Mouse (Mus musculus) forebrain, embryonic 11.5 days (tissue): ENCODE data around the gene Olfr610. TPM values are rescaled to one million over a fixed set of nuclear protein-coding genes. Genes with fewer than 3 reads are reported as not detected.
"Not testable (repeated sequence)": the region's sequence is repeated elsewhere in the genome, so short reads cannot be mapped to it uniquely, and the experiment has no call there.

Source experiments
- ATAC-seq: fragments of 200-750 bp; cut with Nextera tagmentation; replicated peaks from 2 replicates; pipeline ENCODE4 v1.8.0; 2017; ENCODE audit warnings: moderate TSS enrichment; ENCODE audit not compliant: low FRiP score
- DNase-seq: peaks from one replicate; pipeline ENCODE4 v3.0.0-alpha.2; 2017; ENCODE audit warnings: low spot score
- H3K27ac ChIP-seq: fragments of 300-500 bp; sonication (generic); 2 replicates; pipeline ENCODE4 v1.5.1; 2014; ENCODE audit warnings: low read depth, low read length
- H3K27me3 ChIP-seq: fragments of 300-500 bp; sonication (generic); 2 replicates; pipeline ENCODE4 v1.6.1; 2014; ENCODE audit warnings: mild to moderate bottlenecking, low read length, mixed read lengths; ENCODE audit not compliant: control insufficient read depth, insufficient read depth
- H3K36me3 ChIP-seq: fragments of 300-500 bp; sonication (generic); 2 replicates; pipeline ENCODE4 v1.6.1; 2014; ENCODE audit warnings: mild to moderate bottlenecking, low read length, moderate library complexity, mixed read lengths; ENCODE audit not compliant: control insufficient read depth, insufficient read depth
- H3K4me1 ChIP-seq: fragments of 300-500 bp; sonication (generic); replicated peaks from 2 replicates; pipeline ENCODE4 v1.6.1; 2014; ENCODE audit warnings: low read length, mixed read lengths; ENCODE audit not compliant: control insufficient read depth, insufficient read depth
- H3K4me2 ChIP-seq: fragments of 300-500 bp; sonication (generic); 2 replicates; pipeline ENCODE4 v1.6.1; 2014; ENCODE audit warnings: low read depth, mild to moderate bottlenecking, low read length, moderate library complexity, mixed read lengths; ENCODE audit not compliant: severe bottlenecking
- H3K4me3 ChIP-seq: fragments of 300-500 bp; sonication (generic); 2 replicates; pipeline ENCODE4 v1.5.1; 2014; ENCODE audit warnings: low read depth, low read length
- H3K9ac ChIP-seq: fragments of 300-500 bp; sonication (generic); 2 replicates; pipeline ENCODE4 v1.6.1; 2014; ENCODE audit warnings: low read length
- H3K9me3 ChIP-seq: fragments of 300-500 bp; sonication (generic); 2 replicates; pipeline ENCODE4 v1.6.1; 2016; ENCODE audit warnings: low read length, mixed read lengths; ENCODE audit not compliant: control insufficient read depth
- WGBS: fragments of 180-500 bp; shearing (Covaris S2); extraction: QIAGEN DNeasy Blood & Tissue Kit; methylation state at CpG from one replicate; pipeline ENCODE4 v1.1.7; 2014; 5-methylcytosine and 5-hydroxymethylcytosine counted together
- polyA plus RNA-seq: library from polyadenylated mRNA; unstranded; fragments of >200 nt; fragmentation: Nextera tagmentation; extraction: Ambion mirVana; gene quantifications from 2 replicates; pipeline ENCODE4 v1.2.1, GENCODE M21; 2014

Gene Olfr610
- not detected in 2 replicates for polyA plus RNA-seq

- Histone ChIP-seq H3K36me3 (no peaks in the 10 kb centered on the region), H3K4me3 (no peak within 1 kb of the TSS), H3K9ac (no peak within 1 kb of the TSS), H3K4me1 (no peaks in the 10 kb centered on the region), H3K4me2 (no peak within 1 kb of the TSS), H3K27me3 (no peaks in the 10 kb centered on the region), H3K9me3 (no peaks in the 10 kb centered on the region), H3K27ac (no peak within 1 kb of the TSS)
- ATAC-seq, result no peak
- DNase-seq, result no peak
- WGBS, result 89% methylated on average over 2 of the region's 2 CpGs
Measured at GRCm38 (mm10) chr7:103512022-103512421, at the start of gene Olfr610. TSS of gene Olfr610 (minus strand) at chr7:103512122.

- 88% methylated on average over 2 of the region's 2 CpGs for WGBS
- Histone ChIP-seq H3K4me3 (no peak within 1 kb of the TSS), H3K27me3 (no peaks in the 10 kb centered on the region), H3K36me3 (no peaks in the 10 kb centered on the region), H3K4me2 (no peak within 1 kb of the TSS), H3K27ac (no peak within 1 kb of the TSS), H3K9me3 (no peaks in the 10 kb centered on the region), H3K4me1 (no peaks in the 10 kb centered on the region), H3K9ac (no peak within 1 kb of the TSS)
- no peak for ATAC-seq
- DNase-seq, result no peak
Measured at GRCm38 (mm10) chr7:103555779-103556178, 43.9 kb upstream of the Olfr610 start, which contains the start of gene Olfr615. TSS of gene Olfr615 (plus strand) at chr7:103556079.

GRCm38 (mm10) chr7:103547774-103548173 is 35.9 kb upstream of the Olfr610 start, which contains the start of gene Olfr613:
TSS of gene Olfr613 (plus strand) at chr7:103548074.
- no peaks in the 10 kb centered on the region for H3K4me1 ChIP-seq
- no peak within 1 kb of the TSS for H3K27ac ChIP-seq
- no peak within 1 kb of the TSS for H3K4me2 ChIP-seq
- ATAC-seq (no peak), DNase-seq (no peak)
- no peak within 1 kb of the TSS for H3K9ac ChIP-seq
- no peaks in the 10 kb centered on the region for H3K27me3 ChIP-seq
- H3K9me3 ChIP-seq, result no peaks in the 10 kb centered on the region
- 86% methylated on average over 2 of the region's 2 CpGs for WGBS
- no peaks in the 10 kb centered on the region for H3K36me3 ChIP-seq
- no peak within 1 kb of the TSS for H3K4me3 ChIP-seq

- not testable (repeated sequence) for H3K4me1 ChIP-seq, ATAC-seq, H3K4me3 ChIP-seq, H3K36me3 ChIP-seq, DNase-seq, H3K27ac ChIP-seq, H3K27me3 ChIP-seq, H3K9me3 ChIP-seq, H3K9ac ChIP-seq, H3K4me2 ChIP-seq
- 85% methylated on average over 2 of the region's 2 CpGs for WGBS
Measured at GRCm38 (mm10) chr7:103542617-103543016, 30.7 kb upstream of the Olfr610 start, which contains the start of gene Olfr612. TSS of gene Olfr612 (minus strand) at chr7:103542717.

GRCm38 (mm10) chr7:103520746-103521145 is 8.8 kb upstream of the Olfr610 start, which contains the start of gene Olfr611:
TSS of gene Olfr611 (minus strand) at chr7:103520846.
- WGBS, result 68% methylated on average over 1 of the region's 1 CpGs
- not testable (repeated sequence) for H3K27me3 ChIP-seq, H3K4me3 ChIP-seq, ATAC-seq, H3K9me3 ChIP-seq, DNase-seq, H3K27ac ChIP-seq, H3K36me3 ChIP-seq, H3K9ac ChIP-seq, H3K4me2 ChIP-seq, H3K4me1 ChIP-seq

- H3K4me3 ChIP-seq, result no peak within 1 kb of the TSS
- ATAC-seq, result no peak
- no peak within 1 kb of the TSS for H3K4me2 ChIP-seq
- H3K27ac ChIP-seq, result no peak within 1 kb of the TSS
- WGBS, result 59% methylated on average over 1 of the region's 1 CpGs
- H3K27me3 ChIP-seq, result no peaks in the 10 kb centered on the region
- H3K9me3 ChIP-seq, result no peaks in the 10 kb centered on the region
- H3K9ac ChIP-seq, result no peak within 1 kb of the TSS
- no peaks in the 10 kb centered on the region for H3K36me3 ChIP-seq
- no peaks in the 10 kb centered on the region for H3K4me1 ChIP-seq
- DNase-seq, result no peak
Measured at GRCm38 (mm10) chr7:103497962-103498361, 14.0 kb downstream of the Olfr610 start, which contains the start of gene Olfr609. TSS of gene Olfr609 (minus strand) at chr7:103498062.

- H3K4me1 ChIP-seq, DNase-seq, ATAC-seq, H3K27ac ChIP-seq, H3K9ac ChIP-seq, H3K36me3 ChIP-seq, H3K9me3 ChIP-seq, H3K4me3 ChIP-seq, H3K27me3 ChIP-seq, H3K4me2 ChIP-seq: not testable (repeated sequence)
- WGBS, result 92% methylated on average over 9 of the region's 9 CpGs
Measured at GRCm38 (mm10) chr7:103477106-103477505, 34.8 kb downstream of the Olfr610 start.

GRCm38 (mm10) chr7:103469577-103469976 is 42.3 kb downstream of the Olfr610 start, which contains the start of gene Olfr608:
TSS of gene Olfr608 (plus strand) at chr7:103469877.
- ATAC-seq, result no peak
- no peak for DNase-seq
- Histone ChIP-seq H3K27ac (no peak within 1 kb of the TSS), H3K9me3 (no peaks in the 10 kb centered on the region), H3K36me3 (no peaks in the 10 kb centered on the region), H3K9ac (no peak within 1 kb of the TSS), H3K27me3 (no peaks in the 10 kb centered on the region), H3K4me1 (no peaks in the 10 kb centered on the region), H3K4me3 (no peak within 1 kb of the TSS), H3K4me2 (no peak within 1 kb of the TSS)

- H3K4me1 ChIP-seq, result no peaks in the 10 kb centered on the region
- DNase-seq, result no peak
- no peak overlapping the region for H3K27ac ChIP-seq
- no peaks in the 10 kb centered on the region for H3K9me3 ChIP-seq
- no peak overlapping the region for H3K4me3 ChIP-seq
- H3K9ac ChIP-seq, result no peak overlapping the region
- no peak for ATAC-seq
- WGBS, result 93% methylated on average over 5 of the region's 5 CpGs
- no peaks in the 10 kb centered on the region for H3K36me3 ChIP-seq
- no peak overlapping the region for H3K4me2 ChIP-seq
- H3K27me3 ChIP-seq, result no peaks in the 10 kb centered on the region
Measured at GRCm38 (mm10) chr7:103460590-103460989, 51.3 kb downstream of the Olfr610 start.
